Mouse (Mus musculus): ENCODE results near the gene Nap1l4.
"Not testable (repeated sequence)": the region's sequence is repeated elsewhere in the genome, so short reads cannot be mapped to it uniquely, and the experiment has no call there.

The Nap1l4 gene

DNA sequence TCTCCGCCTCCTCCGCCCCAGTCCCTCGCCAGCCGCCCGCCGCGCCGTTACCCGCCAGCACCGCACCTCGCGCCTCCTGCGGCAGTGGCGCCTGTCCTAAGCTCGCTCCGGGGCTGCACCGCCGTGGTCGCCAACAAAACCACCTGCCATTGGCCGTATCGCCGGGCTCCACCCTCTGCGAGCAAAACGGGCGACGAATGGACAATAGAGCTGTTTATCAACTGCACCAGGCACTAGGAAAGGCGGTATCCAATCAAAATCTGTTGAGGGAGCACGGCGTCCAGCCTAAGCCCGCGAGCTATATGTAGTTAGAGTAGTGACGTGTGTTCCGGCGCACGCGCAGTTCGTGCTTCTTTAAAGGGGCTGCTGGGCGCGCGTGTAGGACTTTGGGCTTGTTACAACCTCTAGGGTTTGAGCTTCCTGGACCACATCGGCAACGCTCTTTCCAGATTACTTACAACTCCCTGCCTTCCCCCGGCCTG, at the start of gene Nap1l4:
TSS of gene Nap1l4 (minus strand) at position 131 of the 482 bp plus-strand sequence.
- peak; percentile 99 to 100 for DNase-seq (ENCODE audit: inconsistent age in 2 of 2, low spot score in 1 of 2)

DNA sequence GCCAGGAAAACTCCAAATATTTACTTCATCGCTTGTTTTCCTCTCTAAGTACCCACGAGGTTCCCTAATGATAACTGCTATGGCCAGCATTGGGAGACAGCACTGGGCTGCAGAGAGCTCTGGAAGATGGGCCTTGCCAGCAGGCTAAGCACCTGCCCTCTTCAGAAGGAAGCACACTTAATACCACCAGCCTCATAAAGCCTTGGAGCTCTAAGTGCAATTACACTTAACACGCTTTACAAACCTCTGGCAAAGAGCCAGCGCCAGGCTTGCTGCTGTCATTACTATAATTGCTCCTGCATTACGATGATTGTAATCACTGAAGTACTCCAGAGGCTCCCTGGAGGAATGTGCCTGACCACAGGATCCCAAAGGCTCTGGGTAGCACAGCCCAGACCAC, 46.0 kb upstream of the Nap1l4 start:
- DNase-seq (ENCODE audit: inconsistent age in 2 of 2, low spot score in 1 of 2), result no peak

DNA sequence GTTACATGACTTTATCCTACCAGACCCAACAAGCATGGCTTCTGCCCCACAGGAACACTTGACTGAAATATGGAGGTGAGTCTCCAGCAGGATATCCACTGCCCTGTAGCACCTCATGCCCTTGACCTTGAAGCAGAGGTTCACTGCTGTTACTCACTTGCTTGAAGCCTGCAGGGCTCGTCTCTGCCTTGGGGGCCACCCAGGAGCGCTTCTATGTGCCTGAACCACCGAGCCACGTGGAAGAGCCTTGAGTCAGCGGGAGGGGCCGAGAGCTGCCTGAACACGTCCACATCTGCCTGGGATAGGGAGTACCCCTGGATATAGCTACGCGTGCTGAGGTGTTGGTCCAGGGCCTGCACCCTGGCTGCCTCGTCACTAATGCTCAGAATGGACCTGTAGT, 43.3 kb upstream of the Nap1l4 start:
- peak in 1 of 2 experiments; percentile 9 for DNase-seq (ENCODE audit: inconsistent age in 2 of 2, low spot score in 1 of 2)

DNA sequence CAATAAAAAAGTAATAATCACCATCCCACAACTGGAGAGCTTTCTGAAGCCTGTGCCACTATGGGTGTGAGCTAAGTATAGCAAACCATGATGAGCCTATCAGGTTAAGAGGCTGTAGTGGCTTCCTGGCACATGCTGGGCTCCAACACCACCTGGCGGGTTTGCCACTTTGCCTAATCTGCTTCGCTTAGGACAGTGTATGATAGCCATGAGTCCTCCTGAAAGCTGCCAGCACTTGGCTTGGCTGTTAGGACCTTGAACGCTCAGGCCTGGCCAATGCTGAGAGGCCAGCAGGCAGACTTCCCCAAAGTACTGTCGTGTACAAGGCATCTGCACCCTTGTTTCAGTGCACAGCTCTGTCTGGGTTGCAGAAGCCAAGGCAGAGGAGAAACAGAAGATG, 39.1 kb upstream of the Nap1l4 start:
- peak in 1 of 2 experiments; percentile 43 for DNase-seq (ENCODE audit: inconsistent age in 2 of 2, low spot score in 1 of 2)

DNA sequence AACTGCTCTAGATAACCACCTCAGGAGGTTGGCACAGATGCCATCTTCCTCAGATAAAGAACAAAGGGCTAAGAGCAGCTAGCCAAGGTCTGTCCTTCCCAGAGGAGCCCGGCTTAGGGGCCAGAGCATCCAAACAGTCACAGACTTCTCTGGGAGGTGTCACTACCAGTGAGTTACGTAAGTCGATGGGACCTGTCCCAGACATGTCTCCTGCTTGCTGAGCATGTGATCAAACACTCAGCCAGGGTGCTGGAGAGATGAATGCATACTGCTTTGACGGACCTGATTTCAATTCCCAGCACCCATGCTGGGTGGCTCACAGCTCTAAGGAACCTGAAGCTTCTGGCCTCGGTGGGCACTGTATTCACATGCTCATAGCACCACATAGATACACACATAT, 38.7 kb upstream of the Nap1l4 start:
- DNase-seq (ENCODE audit: inconsistent age in 2 of 2, low spot score in 1 of 2), result no peak

DNA sequence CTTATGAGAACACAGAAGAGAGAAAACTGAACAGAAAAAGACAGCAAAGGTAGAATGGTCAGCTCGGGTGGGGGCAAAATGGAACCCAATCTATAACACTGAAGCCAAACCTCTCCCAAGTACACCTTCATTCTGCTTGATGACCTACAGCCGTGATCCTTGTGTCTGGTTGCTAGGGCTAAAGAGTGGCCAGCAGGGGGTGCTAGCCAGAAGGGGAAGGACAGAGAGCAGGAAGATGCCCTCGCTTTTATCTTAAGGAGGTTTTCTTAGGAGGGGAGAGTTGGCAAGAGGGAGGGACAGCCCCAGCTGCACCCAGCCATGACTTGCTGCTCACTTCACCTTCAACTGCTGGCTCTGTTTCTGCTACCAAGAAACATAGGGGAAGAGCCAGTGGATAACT, 35.0 kb upstream of the Nap1l4 start:
- peak; percentile 75 to 88 for DNase-seq (ENCODE audit: inconsistent age in 2 of 2, low spot score in 1 of 2)

DNA sequence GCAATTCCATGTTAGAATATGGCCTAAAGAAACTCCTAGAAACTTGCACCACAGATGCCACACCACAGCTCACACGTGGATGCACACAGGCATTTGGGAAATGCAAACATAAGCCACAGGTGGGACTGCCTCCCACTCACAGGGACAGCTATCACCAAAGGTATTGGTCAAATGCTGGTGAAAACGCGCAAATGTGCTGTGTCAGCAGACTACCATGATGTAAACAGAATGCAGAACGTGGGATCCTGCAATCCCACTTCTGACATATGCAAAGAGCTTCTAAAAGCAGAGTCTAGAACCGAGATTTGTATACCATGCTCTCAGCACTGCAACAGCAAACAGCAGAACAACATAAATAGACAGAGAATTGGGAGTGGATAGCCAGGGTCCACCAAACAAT, 34.1 kb upstream of the Nap1l4 start:
- DNase-seq (ENCODE audit: inconsistent age in 2 of 2, low spot score in 1 of 2), result no peak

DNA sequence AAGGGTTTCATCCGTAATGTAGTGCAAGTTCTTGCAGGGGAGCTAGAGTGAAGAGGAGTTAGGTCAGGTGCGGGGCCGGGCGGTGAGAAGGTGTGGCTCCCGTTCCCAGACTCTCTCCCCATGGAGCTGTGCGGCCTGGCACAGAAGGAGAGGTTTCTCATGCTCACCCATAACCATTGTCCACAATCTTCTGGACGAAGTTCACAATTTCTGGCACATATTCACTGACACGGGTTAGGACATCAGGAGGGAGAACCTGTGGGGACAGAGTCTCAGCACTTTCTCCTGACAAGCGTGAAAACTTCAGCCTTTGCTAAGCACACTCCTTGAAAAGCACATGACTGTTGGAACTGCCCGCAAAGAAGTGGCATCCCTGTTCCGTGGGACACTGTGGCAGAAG, 26.8 kb upstream of the Nap1l4 start:
- DNase-seq (ENCODE audit: inconsistent age in 2 of 2, low spot score in 1 of 2), result no peak

DNA sequence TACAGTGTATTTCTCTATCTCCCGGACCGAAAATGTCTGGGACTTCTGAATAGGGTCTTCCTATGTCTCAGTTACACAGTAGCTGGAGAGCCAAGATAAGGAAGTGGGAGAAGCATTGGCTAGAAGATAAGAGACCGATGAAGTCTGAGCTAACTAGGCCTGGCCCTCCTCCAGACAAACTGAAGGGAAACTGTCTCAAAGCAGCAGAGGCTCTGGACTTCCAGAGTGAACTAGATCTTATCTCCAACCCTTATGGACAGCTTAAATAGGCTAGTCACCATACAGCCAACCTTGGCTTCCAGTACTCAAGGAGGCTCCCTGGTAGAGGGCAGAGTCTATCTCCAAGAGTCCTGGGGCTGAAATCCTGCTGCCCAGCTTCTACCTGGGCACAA, 16.7 kb upstream of the Nap1l4 start:
- DNase-seq (ENCODE audit: inconsistent age in 2 of 2, low spot score in 1 of 2), result no peak

DNA sequence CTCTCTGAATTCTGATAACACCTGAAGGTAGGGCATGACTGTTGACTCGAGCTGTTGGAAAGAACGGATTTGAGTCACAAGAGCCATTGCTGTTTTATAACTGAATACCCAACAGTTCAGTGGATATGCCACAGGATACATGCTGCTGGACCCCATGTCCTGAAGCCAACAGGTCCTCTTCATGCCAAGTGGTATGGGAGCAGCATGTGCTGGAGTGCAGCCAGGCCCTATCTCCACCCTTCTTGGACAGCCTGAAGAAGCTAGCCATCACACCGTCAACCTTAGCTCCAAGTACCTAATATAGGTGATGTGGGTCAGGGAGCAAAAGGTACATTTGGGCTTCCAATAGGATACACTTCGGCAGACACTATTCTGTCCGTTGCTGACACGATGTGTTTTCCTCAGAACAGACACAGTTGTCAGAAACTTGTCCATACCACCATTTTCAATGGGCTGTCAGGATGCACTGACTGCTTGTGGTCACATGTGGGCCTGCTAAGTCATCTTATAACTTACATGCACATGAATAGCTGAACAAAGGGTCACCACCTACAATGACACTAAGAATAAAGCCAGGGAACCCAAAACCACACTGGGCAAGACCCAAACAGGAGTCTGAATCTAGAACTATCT, 16.2 kb upstream of the Nap1l4 start:
- DNase-seq (ENCODE audit: inconsistent age in 2 of 2, low spot score in 1 of 2), result no peak

DNA sequence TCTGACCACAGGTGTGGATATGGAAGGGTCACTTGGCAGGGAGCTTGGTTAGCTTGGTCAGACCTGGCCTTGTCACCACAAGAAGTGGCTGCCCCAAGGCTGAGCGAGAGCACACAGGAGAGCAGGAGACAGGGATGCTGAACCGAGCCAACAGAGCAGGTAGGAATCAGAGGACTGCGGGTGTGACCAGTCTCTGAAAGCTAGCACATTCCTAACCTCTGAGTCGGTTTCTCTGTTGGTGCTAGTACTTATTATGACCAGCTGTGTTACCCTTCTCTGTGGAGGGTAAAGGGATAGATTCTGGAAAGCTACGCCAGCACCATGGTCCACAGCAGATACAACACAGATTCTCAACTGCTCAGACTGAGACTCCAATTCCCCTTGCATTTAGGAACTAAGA, 14.9 kb upstream of the Nap1l4 start:
- DNase-seq (ENCODE audit: inconsistent age in 2 of 2, low spot score in 1 of 2), result no peak

DNA sequence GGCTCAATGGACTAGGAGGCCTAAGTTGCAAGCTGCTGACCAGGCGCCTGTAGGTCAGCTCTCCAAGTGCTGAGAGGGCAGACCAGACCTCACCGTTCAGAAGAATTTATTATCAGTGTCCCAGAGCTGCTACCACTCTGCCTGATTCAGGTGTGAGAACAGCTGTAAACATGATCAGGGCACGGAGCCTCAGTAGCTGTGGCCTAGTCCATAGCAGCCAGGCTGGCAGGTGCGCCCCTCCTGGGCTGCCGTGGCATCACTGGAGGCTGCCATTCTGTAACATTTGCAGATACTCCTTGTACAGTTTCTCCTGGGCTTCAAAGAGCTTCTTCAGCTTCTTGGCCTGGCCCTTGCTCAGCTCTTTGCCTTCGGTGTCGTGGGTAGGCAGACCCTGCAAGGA, 8.7 kb upstream of the Nap1l4 start:
- no peak for DNase-seq (ENCODE audit: inconsistent age in 2 of 2, low spot score in 1 of 2)

DNA sequence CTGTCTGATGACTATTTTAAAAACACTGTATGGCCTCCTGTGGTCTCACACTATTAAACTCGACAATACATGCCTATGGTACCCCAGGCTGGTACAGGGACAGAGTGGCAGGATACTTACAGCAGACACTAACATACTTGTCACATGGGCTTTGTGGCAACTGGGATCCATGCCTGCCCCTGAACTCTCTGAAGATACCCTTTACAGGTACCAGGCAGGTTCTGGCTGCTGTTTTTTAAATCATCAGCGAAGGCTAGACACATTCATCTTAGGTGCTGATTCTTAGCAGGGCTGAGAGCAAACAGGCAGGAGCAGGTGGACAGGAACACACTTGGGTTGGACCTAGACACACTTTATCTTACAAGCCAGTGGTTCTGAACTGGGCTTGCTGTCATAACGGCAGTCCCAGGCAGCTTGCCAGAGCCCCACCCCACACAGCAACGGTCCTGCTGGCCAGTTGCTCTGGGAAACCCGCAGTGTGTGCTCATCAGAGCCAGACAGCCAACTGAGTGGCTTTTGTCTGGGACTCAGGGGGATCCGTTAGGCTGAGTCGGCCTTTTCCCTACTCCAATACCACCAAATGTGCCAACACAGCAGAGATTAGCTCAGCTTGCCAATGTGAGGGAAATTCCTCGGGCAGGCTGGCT, 8.2 kb upstream of the Nap1l4 start:
- peak; percentile 17 to 58 for DNase-seq (ENCODE audit: inconsistent age in 2 of 2, low spot score in 1 of 2)

DNA sequence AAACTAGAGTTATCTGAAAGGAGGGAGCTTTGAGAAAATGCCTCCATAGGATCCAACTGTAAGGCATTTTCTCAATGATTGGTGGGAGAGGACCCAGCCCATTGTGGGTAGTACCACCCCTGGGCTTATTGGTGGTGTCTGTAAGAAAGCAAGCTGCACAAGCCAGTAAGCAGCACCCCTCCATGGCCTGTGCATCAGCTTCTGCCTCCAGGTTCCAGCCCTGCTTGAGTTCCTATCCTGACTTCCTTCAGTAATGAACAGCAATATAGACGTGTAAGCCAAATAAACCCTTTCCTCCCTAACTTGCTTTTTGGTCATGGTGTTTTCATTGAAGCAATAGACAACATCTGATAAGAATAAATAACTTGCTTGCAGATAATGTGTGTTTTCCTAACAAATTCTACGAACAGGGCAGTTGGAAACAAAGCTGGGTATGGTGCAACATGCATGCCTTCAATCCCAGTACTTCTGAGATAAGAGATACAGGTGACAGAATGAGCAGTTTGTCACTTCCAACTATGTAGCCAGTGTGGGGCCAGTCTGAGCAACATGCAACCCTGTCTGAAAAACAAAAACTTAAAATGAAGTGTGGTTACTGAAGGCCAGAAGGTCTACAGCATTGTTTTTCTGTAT, 798 bp upstream of the Nap1l4 start:
- no peak for DNase-seq (ENCODE audit: inconsistent age in 2 of 2, low spot score in 1 of 2)

DNA sequence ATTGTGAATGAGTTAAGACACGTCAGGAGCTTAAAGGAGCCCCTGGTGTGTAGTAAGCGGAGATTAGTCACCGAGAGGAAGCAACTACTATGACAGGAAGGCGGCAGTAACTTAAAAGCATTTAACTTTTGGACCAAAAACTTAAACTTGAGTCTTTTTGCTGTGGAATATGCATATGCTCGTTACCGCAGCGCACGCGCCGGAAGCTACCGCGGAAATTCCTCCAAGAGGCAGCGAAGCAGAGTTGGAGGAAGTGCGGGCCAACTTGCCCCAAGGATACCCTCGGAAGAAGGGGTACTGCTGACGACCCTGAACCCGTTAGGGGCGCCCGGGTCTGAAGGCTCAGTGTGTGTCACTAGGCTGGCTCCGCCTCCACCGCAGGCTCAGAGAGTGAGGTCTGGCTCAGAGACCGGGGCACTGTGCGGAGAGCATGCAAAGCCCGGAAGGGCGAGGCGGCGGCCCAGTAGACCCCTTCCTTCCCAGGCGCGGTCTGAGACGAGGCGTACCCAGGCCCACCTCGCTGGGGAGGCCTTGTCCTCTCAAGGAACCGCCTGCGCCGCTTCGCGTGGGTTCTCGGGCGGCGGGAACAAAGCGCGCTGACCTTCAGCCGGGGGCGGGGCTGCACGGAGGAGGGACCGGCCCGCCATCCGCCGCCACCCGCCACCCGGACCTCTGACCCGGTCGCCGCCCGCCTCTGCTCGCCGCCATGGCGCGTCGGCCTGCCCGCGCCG, 510 bp downstream of the Nap1l4 start:
- no peak for DNase-seq (ENCODE audit: inconsistent age in 2 of 2, low spot score in 1 of 2)

DNA sequence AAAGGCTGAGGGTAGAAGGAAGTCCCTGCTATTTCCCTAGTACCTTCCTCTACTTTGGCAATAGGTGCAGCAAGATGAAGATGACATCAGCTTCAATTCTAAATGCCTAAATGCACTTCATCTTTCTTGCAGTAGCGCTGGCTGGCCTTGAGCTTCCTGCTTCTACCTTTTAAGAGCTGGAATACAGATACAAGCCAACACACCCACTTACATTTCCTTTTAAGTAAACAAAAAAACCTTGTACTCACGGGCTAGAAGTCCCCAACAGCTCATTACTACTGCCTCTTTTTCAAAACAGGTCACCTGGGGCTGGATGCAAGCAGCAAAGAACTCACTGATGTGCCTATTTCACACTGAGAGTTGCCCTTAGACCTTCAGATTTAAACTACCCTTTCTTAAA, 2.4 kb downstream of the Nap1l4 start:
- peak in 1 of 2 experiments; percentile 57 for DNase-seq (ENCODE audit: inconsistent age in 2 of 2, low spot score in 1 of 2)

DNA sequence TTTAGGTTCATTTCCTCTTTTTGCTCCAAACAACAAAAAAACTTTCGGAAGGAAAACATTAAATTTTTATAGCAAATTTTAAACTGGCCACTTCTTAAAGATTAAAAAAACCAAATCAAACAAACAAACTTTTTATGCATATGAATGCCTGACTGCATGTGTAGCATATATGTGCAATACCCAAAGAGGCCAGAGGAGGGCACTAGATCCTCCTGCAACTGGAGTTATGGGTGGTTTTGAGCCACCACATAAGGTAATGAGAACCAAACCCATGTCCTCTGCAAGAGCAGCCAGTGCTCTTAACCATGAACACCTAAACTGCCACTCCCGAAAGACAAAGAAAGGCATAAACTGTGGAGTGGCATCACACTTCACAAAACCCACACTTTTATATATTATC, 4.5 kb downstream of the Nap1l4 start:
- DNase-seq (ENCODE audit: inconsistent age in 2 of 2, low spot score in 1 of 2), result peak in 1 of 2 experiments; percentile 60

DNA sequence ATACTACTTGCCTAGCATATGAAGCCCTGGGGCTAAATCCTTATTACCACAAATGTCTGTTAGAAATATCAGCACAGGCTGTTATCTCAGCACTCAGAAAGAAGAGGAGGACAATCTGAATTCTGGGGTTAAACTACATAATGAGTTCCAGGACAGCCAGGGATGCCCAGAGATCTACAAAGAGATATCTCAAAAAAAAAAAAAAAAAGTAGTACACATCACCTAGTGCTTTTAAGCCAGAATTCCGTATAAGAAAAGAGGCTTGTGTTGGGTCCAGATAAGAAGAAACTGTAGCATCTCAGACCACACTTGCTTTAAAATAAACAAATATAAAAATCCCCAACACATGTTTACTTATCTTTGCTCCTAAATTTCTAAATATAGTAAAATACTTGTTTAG, 10.2 kb downstream of the Nap1l4 start:
- no peak for DNase-seq (ENCODE audit: inconsistent age in 2 of 2, low spot score in 1 of 2)

DNA sequence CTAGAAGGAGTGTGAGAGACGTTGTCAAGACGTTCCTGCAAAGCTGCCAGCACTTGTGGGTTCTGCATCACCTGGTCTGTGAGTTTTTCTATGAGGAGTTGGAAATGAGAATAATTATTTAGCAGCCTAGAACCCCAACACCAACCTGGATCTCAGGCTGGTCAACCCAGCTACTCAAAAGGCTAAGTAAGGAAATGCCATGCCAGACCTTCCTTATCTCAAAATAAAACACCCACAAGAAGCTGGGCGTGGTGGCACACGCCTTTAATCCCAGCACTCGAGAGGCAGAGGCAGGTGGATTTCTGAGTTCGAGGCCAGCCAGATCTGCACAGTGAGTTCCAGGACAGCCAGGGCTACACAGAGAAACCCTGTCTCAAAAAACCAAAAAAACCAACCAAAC, 10.7 kb downstream of the Nap1l4 start:
- DNase-seq (ENCODE audit: inconsistent age in 2 of 2, low spot score in 1 of 2), result not testable (repeated sequence)

DNA sequence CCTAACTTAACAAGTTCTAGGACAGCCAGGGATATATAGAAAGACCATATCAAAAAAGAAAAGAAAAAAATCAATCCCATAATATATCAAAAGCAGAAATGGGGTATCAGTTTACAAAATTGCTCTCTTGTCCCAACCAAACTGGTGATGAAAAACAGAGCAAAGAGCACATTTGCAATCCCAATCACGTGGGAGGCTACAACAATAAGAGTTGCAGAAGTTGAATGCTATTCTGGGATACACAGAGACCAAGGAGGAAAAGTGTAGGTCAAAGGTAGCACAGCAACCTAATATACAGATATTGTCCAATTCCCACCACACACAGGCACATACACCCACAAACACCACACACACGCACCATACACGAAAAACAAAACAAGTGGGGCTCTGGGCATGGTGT, 12.7 kb downstream of the Nap1l4 start:
- no peak for DNase-seq (ENCODE audit: inconsistent age in 2 of 2, low spot score in 1 of 2)

DNA sequence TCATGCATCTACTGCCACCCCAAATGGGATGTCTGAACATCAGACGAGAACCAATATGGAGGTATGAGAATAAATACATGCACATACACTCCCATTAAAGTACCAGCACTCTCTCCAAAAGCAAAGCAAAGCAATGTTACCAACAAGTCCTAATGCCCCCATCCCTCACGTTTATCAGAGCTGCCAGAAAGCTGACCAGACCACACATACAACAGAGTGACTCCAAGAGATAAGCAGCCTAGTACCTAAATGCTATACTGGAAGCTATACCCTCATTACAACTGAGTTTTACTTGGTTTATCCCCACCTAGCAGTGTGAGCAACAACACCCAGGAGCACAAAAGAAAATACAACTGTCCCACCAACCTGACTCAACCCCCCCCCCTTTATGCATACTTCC, 15.6 kb downstream of the Nap1l4 start:
- DNase-seq (ENCODE audit: inconsistent age in 2 of 2, low spot score in 1 of 2), result no peak

DNA sequence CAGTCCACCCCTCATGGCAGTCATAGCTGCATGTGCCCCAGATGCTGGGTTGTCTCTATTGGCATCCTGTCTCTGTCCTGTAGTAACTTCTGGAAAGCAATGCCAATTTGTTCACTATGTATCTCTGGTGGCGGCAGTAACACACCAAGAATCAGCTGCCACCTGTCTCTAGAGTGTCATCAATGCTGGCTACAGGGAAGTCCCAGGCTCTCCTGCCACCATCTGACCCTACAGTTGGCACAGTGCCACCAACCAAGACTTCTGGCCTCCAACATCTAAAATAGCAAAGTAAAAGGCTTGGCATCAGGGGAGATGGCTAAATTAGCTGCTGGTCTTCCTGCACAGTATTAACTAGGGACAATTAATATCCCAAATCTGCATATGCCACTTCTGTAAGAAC, 16.5 kb downstream of the Nap1l4 start:
- no peak for DNase-seq (ENCODE audit: inconsistent age in 2 of 2, low spot score in 1 of 2)

Measured in adrenal gland, adult (tissue).